Mouse (Mus musculus) inflammation-experienced regulatory T-cells, adult 16 weeks (primary cell): Measurements from ENCODE around the gene Gm597. TPM values are rescaled to one million over a fixed set of nuclear protein-coding genes. Genes with fewer than 3 reads are reported as not detected.

Source experiments
- polyA plus RNA-seq: library from polyadenylated mRNA; unstranded; fragments of 100-300 nt; shearing (Covaris generic); gene quantifications from one replicate; pipeline ENCODE4 v1.2.1, GENCODE M21; 2017

The Gm597 gene
- polyA plus RNA-seq: not detected

DNA sequence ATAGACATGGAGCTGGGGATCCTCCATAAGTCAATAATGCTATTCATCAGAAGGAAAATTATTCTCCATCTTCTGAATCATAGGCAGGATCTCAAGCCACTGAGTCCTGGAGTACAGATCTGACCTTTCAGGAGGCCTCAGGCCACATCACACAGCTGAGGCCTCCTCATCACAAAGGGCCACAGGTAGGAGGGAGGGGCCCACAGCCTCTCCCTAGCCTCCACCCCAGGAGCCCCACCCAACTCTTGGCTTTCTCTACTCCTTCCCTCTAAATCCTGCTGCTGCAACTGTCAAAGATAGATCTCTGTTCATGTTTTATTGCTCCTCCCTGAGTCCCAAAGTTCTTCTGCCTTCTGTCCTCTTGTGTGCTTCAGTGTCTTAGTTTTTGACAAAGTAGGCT is at the start of gene Gm597:
Gene Gm597 (minus strand): TSS at position 101 of the 400 bp plus-strand sequence.

